Mouse (Mus musculus): ENCODE data around the gene Brk1. TPM values are rescaled to one million over a fixed set of nuclear protein-coding genes. Genes with fewer than 3 reads are reported as not detected.

The Brk1 gene
- polyA plus RNA-seq (2017; shearing (Covaris generic)): 100 to 1,000 TPM; 275 to 326 TPM

DNA sequence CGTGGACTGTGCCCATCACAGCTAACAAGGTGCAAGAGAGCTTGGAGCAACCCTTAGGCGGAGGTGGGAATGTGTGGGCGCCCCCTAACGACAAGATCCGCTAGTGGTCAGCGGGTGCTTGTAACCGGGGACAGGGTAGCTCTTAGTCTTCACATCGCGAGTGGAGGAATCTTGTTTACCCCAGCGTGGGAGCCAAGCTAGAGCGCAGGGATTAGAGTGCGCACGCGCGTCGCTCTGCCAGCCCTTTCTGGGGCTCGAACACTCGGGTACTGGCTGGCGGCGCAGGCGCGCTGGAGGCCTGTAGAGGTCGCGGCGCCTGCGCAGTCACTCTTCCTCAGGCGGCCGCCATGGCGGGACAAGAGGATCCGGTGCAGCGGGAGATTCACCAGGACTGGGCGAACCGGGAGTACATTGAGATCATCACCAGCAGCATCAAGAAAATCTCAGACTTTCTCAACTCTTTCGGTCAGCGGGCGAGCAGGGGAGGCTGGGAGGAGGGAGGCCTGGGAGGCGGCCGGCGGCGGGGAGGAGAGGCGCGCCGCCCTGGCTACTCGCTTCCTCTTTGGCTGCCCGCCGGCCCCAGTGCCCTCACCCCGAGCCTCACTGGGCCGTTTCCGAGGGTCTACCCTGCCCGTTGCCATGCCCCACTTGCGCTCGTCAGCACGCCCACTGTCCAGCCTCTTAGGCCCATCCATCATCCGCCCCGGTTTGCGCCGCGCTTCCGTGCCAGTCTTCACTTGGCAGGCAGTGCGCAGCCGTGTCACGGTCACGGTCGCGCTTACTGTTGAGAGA, at the start of gene Brk1:
Gene Brk1 (plus strand): TSS at position 341 of the 792 bp plus-strand sequence.
- peak; percentile 74 for ATAC-seq

DNA sequence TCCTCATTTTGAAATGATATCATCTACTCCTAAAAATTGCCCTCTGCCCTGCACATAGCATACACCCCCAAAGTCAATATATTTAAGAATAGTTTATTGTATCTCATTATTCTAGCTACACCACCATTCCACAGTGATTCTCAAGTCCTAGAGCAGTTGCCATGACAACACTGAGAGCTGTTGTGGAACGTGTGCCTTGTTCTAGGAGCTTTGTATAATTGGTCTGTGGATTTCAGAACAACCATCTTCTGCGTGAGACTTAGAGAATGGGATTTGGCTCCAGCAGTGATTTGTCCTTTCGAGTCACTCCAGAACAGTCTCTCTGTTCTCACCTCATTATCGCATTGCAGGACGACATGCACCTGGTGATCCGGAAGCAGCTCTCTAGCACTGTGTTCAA, 44.8 kb upstream of the Brk1 start:
- no peak for ATAC-seq

DNA sequence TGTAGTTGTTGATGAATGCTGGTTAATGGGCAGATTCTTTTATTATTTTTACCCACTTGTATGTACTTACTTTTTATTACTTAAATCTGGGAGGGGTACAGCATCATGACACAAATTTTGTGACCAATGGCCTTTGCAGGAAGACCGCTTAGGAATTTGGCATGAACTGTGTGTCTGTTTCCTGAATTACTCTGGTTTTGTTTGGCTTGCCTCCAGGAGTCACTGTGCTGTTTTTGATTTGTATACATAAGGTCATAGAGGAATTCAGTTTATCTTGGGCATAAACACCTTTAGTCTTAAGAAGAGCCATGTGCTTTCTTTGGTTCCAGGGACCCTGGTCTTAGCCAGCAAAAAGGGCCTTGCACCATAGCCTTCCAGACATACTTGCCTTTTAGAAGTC, 40.0 kb upstream of the Brk1 start:
- no peak for ATAC-seq

DNA sequence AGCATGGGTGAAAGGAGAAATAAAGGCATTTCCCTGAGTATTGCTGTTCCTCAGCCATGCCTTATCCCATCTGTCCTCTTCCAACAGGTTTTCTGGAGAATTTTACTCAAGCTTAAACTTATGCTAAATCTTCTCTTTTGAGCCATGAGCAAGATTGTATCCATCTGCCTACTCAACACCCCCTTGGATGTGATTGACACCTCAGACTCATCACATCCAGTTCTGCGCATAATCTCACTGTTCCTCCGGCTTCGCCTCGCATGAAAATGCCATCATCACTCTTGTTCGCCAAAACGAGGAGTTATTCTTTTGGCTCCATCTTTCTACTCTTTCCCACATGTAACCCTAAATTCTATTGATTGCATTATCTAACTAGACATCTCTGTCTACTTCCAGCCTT, 28.5 kb upstream of the Brk1 start:
- ATAC-seq: no peak

DNA sequence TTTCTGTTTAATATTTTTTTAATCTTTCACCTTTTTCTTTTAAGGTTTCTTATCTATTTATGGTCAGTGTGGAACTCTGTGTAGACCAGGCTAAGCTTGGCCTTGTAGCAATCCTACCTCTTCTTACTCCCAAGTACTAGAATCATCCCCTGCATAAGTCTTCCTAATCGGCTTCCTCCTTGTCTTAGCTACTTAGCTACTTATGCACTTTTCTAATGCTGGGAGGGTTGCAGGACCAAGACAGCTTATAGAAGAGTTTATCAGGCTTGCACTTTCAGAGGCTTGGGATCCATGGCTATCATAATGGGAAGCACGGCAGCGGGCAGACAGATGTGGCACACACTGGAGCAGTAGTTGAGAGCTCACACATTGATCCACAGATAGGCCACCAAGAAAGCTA, 25.3 kb upstream of the Brk1 start:
- ATAC-seq: no peak

DNA sequence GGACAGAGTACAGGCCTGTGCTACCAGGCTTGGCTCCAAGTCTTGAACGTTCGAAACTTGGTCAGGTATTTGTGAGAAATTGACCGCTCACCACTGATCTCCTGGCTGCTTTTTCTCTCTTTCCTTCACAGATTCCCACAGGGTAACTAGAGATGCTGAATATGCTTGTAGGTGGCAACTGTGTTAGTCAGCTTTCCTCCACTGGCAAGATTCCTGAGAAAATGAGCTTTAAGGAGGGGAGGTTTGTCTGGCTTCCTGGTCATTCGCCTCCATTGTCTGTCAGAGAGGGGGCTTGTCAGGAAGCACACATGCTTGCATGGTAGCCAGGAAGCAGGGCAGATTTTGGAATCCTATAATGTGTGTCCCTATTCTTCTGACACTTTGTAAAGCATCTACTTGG, 21.5 kb upstream of the Brk1 start:
- no peak for ATAC-seq

DNA sequence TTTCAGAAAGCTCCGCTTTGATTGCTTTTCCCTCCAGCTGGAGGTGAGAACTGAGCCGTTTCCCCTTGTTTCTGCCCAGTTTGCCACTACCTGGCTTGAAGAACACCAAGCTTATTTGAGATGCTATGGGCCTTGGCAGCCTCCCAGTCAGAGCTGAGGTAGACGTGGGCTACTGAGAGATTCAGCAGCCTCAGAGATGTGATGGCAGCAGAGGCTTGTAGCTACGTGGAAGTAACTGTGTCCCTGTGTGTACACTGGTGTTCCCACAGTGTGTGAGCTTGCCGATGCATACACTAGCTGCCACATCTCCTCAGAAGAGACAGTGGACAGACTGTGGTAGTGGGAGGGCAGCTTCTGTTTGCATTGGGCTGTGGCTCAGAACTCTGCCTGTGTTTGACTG, 19.5 kb upstream of the Brk1 start:
- no peak for ATAC-seq

DNA sequence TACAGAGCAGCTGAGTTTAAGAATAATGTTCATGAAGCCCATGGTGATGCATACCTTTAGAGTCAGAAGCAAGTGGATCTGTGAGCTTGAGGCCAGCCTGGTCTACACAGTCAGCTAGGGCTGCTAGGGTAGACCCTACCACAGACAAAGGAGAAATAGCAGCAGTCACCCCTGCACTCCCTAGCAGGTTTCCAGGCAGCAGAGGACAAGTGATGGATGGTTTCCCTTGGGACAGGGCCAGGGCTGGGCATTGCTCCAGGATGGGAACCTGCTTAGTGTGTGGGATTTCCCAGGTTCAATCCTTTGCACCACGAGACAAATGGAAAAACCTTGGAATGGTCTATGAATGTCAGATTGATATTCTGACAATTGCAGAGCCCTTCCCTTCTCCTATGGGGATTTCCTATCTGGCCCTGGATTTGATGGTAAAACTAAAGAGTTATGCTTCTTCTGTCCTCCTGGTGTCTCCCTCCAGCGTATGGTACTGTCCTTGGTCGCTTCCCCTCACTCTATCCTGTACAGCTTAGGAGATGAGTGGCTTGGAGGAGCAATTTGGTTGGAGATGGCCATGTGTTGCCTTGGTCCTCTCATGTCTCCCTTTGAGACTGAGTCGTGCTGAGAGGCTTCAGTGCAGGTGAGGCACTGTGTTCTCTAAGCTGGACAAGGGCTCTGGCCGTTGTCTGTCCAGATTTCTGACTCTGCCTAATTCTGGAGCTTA, 17.9 kb upstream of the Brk1 start:
- no peak for ATAC-seq

DNA sequence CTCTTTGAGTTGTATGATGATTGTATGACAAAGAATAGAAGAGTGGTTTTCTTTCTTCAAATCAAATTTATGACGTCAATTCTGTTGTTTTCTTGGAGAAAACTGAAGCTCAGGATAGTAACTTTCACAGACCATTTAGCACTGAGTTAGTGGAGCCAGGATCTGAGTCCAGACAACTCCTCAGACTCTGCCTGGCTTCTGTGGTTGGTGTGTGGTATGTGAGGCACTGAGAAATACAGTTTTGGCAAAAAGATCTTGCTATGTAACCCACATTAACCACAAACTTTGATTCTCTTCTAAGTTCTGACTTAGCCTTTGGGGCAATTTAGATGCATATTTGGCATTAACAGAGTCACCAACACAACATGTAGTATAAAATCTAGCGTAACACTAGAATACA, 11.9 kb upstream of the Brk1 start:
- no peak for ATAC-seq

DNA sequence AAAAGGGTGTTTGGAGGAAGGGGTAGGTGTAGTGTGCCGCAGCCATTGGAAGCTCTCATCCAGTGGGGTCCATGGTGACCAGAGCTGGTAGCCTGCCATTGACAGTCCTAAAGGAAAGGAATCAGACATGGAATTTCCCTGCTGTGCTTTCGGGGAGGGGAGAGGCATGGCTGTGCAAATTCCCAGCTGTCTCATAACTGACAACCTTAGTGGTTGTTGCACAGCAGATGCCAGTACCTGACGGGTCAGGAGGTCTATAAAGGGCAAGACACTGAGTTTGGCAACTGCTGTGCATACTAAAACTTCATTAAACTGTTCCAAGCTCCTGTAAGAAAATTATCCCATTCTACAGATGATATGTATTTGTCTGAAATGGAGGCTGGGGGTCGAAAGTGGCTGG, 6.6 kb upstream of the Brk1 start:
- no peak for ATAC-seq

DNA sequence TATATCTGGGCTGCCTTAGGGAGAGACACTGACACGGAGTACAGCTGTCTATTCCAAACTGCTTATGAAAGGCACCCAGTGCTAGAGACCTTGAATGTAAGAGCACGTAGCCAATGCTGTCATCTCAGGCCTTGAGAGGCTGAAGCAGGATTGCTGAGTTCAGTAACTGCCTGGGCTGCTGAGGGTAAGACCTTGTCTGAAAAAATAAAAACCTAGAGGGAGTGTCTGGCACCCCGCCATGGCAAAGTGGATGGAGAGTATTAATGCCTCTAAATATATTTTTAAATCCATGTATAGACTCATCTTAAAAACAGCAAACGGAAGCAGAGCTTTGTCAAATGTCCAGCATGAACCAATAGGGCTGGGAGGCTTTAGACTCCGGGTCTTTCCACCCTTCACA, 4.7 kb upstream of the Brk1 start:
- no peak for ATAC-seq

DNA sequence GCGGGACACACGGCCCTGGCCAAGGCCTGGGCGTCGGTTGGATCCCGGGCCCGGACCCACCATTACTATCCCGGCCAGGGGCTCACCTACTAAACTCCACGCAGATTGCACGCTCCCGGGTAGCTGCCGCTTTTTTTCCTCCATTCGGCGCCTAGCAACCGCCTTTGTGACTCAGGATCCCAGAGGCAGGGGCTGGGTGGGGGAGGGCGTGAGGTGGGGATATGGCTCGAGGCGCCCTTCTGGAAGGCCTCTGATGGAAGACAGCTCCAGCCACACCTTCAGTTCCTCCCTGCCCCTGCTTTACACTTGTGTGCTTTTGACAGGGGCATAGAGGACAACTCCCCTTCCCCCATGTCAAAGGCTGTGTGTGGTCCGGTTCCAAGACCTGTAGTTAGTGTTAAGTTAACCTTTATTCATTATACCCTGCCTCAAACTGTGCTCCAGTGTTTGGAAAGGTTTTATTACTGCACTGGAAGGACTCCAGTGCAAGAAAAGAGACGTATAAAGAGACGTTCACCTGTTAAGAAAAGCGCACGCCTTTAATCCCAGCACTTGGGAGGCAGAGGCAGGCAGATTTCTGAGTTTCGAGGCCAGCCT, 3.9 kb upstream of the Brk1 start, which contains the start of gene Fancd2os:
Gene Fancd2os (minus strand): TSS at position 173 of the 597 bp plus-strand sequence.
- ATAC-seq: no peak

DNA sequence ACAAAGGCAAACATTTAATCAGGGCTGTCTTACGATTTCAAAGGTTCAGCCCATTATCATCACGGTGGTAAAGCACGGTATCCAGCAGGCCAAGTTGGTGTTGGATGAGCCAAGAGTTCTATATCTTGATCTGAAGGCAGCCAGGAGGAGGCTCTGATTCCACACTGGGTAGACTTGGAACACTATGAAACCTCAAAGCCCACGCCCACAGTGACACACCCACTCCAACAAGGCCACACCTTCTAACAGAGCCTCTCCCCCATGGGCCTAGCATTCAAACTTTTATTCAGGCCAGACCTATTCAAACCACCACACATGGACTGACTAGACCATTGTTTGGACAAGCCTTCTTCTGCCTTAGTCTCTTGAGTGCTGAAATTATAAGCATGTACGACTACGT, 1.8 kb upstream of the Brk1 start:
- no peak for ATAC-seq

DNA sequence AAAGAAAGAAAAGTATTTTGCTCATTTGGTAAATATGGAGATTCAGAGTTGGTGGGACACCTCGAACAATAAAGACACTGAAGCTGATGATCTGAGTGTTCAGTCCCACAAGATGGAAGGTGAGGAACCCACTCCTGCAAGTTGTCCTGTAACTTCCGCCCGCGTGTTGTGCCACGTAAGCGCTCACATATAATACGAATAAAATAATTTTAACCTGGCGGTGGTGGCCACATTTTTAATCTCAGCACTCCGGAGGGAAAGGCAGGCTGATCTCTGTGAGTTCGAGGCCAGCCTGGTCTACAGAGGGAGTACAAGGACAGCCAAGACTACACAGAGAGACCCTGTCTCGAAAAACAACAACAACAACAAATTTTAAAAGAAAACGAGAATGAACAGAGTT, 579 bp upstream of the Brk1 start:
- no peak for ATAC-seq

DNA sequence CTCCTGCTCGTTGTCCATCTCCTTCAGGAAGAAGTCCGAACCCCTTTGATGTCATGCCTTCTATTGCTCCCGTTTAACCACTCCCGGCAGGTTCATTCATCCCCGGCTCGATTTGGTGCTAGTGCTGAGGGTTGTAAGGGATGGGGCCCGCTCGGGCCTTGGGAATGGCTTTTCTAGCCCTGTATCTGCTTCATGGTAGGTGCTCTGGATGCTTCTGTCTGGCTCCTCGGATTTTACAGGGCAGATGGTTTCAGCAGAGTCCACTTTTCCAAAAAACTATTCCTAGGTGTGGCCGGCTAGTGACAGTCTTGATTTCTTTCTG, 613 bp downstream of the Brk1 start:
- ATAC-seq: no peak

DNA sequence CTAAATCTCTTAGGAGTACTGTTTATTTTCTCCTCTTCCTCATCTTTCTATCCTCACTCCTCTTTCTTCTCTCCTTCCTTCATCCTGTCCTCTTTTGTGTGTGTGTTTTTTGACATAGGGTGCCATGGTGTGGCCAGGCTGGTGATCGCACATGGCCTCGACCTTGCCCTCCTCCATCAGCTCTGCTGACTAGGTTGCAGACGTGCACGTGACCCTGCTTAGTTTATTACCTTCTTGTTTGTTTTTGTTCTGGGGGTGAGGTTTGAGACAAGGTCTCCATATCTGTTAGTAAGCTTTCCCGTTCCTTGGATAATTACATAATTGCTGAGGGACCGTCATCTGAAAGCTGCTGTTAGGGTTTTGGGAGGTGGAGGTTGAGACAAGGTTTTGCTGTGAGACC, 4.3 kb downstream of the Brk1 start:
- ATAC-seq: no peak

DNA sequence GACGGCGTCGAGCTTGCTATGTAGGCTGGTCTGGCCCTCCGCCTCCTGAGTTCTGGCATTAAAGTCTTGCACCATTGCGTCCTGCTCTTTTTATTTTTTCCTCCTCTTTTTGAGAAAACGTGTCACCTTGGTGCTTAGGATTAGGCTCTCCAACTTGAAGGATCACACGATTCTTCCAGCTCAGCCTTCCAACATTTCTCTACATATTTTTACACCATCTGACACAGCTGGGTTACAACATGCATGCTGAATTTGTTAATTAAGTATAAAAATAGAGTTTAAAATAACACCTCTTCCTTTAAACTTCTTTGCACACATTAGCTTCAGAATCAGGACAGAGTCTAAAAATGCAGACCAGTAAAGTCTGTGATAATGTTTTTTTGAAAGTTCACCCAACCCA, 4.7 kb downstream of the Brk1 start:
- no peak for ATAC-seq

DNA sequence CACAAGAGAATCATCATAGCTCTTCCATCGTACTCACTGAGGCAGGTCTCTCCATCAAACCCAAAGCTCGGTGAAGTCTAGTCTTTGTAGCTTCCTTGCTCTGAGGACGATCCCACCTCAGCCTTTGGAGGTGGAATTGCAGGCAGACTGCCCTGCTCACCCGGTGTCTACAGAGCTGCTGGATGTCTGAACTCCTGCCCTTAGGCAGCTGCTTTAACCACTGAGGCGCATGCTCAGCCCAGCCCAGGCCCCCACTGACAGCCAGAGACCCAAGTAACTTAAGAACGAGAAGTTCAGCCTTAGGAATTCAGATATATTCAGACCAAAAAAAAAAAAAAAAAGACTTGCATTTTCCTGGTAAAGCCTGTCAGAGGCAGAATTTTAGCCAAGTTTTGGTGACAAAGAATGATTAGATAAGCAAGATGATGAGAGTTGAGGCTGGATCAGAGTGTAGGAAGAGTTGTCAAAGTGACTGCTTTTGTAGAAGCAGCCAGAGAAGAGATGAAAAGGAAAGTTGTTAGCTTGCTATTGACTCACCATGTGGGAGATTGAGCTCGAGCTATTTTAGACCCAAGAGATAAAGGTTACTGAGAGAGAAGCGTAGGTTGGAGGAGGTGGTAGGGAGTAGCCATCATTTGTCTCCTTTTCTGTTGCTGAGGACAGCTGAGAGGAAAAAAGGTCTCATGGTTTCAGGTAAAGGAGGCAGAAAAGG, 7.8 kb downstream of the Brk1 start:
- no peak for ATAC-seq

DNA sequence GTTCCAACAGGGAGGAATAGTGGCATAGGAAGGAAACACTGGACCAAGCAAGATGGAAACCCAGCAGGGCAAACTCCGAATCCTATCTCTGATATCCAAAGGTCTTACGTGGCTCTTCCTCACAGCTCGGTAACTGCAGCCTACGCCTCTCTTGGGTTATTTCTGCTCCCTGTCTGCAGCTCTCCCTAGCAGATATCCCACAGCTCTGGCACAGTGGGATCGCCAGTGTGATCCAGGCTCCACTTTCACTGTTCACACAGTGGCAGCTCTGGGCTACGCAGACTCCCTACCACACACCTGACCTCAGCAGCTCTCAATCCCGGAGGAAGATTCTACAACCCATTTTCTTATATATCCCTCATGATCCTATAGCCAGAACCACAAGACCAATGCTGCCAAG, 9.6 kb downstream of the Brk1 start:
- ATAC-seq: no peak

DNA sequence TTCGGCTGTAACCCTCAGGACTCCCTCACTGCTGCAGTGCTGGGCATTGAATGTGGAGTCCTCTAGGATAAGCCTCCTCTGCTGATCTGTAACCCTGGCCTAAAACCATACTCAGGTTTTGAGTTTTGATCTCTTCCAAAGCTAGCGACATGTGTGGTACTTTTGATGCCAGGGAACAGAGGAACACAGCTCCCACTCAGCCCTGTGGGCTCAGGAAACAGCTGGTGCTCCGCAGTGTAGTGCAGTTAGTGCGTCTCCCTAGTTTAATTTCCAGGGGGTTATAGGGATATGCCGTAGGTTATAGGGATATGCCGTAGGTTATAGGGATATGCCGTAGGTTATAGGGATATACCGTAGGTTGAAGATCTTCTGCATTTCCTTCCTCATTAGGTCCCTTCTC, 10.4 kb downstream of the Brk1 start:
- no peak for ATAC-seq

DNA sequence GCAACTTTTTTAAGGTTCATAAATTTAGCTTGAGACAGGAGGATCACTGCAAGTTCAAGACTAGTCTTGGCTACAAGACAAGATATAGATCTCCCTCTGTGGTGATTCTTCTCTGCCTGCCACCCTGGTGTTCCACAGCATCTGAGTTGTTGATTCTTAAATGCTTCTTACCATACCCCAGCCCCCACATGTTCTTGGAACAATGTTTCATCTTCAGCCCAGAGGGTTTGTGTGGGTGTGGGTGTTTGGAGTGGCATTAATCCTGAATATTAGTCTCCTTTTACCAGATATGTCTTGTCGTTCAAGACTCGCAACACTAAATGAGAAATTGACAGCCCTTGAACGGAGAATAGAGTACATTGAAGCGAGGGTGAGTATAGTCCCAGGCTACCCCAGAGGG, 10.9 kb downstream of the Brk1 start:
- no peak for ATAC-seq

DNA sequence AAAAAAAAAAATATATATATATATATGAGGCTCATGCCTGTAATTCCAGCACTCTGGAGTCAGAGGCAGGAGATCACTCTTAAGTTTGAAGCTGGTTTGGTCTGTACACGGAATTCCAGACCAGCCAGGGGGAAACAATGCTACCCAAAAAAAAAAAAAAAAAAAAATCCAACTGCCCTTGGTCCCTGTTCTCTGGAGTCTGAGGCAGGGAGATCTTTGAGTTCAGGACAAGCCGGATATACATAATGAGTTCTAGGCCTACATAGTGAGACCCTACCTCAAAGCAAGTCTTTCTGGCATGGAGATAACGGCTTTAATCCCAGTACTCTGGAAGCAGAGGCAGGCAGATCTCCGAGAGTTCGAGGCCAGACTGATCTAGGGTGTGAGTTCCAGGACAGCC, 18.8 kb downstream of the Brk1 start:
- no peak for ATAC-seq

DNA sequence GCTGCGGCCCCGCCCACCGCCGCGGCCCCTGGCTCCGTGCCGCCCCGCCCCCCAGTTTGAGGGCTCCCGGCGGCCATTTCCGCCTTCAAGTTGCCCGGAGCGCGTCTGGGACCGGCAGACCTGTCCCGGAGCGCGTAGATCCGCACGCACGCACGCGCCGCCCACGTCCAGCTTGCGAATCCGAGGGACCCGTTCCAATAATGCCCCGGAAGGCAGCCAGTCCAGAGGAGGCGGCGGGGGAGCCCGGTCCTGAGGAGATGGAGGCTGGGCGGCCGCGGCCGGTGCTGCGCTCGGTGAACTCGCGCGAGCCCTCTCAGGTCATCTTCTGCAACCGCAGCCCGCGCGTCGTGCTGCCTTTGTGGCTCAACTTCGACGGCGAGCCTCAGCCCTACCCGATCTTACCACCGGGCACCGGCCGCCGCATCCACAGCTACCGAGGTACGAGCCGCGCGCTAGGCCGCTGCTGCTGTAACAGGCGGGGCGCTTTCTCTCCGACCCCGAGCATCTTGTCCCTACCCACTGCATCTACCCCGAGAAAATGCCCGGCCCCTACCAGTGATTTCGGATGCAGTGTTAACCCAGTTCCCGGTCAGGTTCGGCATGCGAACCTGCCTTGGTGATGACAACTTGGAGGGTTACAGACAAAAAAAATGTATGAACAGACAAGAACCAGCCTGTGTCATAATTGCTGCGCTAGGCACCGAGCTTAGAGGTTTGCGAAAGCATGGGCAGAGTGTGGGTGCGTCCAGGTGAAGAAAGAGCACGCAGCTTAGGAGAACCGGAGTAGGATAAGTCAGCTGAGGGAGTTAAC, 19.6 kb downstream of the Brk1 start, which contains the start of gene Vhl:
Gene Vhl (plus strand): TSS at position 19 of the 811 bp plus-strand sequence.
- ATAC-seq: peak; percentile 74
